Mouse (Mus musculus) MEL (cell line): ENCODE results near the gene Rps5. TPM values are rescaled to one million over a fixed set of nuclear protein-coding genes. Genes with fewer than 3 reads are reported as not detected.
A peak's percentile ranks its signal among the peaks of the same experiment; 100 is the strongest.

ENCODE experiments used
- DNase-seq: peaks from one replicate; pipeline ENCODE4 v3.0.0; 2011; ENCODE audit warnings: low read depth, low spot score
- H3K27ac ChIP-seq: 2 replicates; pipeline ENCODE4 v1.5.1; 2012; ENCODE audit warnings: low read depth, mild to moderate bottlenecking, control low read depth, low read length, moderate library complexity; ENCODE audit not compliant: control insufficient read depth
- H3K27me3 ChIP-seq, 2 experiments: fragments of 150-350 bp in 1 of 2; sonication (generic) in 1 of 2; 2 replicates each; pipeline ENCODE4 v1.6.1; 2012; ENCODE audit warnings: low read length in 2 of 2, mild to moderate bottlenecking in 2 of 2, improper control_type of control experiment in 1 of 2, moderate library complexity in 1 of 2; ENCODE audit not compliant: insufficient read depth in 2 of 2, control insufficient read depth in 1 of 2
- H3K36me3 ChIP-seq, 2 experiments: 2 replicates each; pipeline ENCODE4 v1.6.1; 2012 to 2014; ENCODE audit warnings: low read length in 2 of 2, improper control_type of control experiment in 1 of 2, inconsistent platforms in 1 of 2, mild to moderate bottlenecking in 1 of 2; ENCODE audit not compliant: insufficient read depth in 2 of 2, control insufficient read depth in 1 of 2
- H3K4me1 ChIP-seq, 2 experiments: fragments of 150-350 bp in 1 of 2; sonication (generic) in 1 of 2; 2 replicates each; pipeline ENCODE4 v1.6.1; 2012; ENCODE audit warnings: low read length in 2 of 2, improper control_type of control experiment in 1 of 2, mild to moderate bottlenecking in 1 of 2; ENCODE audit not compliant: insufficient read depth in 2 of 2, control insufficient read depth in 1 of 2
- H3K4me3 ChIP-seq, 2 experiments: fragments of 150-350 bp in 1 of 2; sonication (generic) in 1 of 2; 2 replicates each; pipeline ENCODE4 v1.5.1; 2012; ENCODE audit warnings: low read depth in 2 of 2, low read length in 2 of 2, mild to moderate bottlenecking in 2 of 2, moderate library complexity in 2 of 2, control low read depth in 1 of 2, improper control_type of control experiment in 1 of 2; ENCODE audit not compliant: control insufficient read depth in 1 of 2, insufficient read depth in 1 of 2
- H3K79me2 ChIP-seq: 2 replicates; pipeline ENCODE4 v1.6.1; 2012; ENCODE audit warnings: mild to moderate bottlenecking, low read length, moderate library complexity; ENCODE audit not compliant: control insufficient read depth, poor library complexity, insufficient read depth
- H3K9ac ChIP-seq: 2 replicates; pipeline ENCODE4 v1.6.1; 2012; ENCODE audit warnings: low read depth, mild to moderate bottlenecking, control low read depth, low read length, moderate library complexity; ENCODE audit not compliant: control insufficient read depth, poor library complexity, severe bottlenecking
- H3K9me3 ChIP-seq: fragments of 150-350 bp; sonication (generic); replicated peaks from 2 replicates; pipeline ENCODE4 v1.6.1; 2012; ENCODE audit warnings: mild to moderate bottlenecking, low read length, improper control_type of control experiment, moderate library complexity; ENCODE audit not compliant: insufficient read depth
- BHLHE40 ChIP-seq: IDR thresholded peaks from 2 replicates; pipeline ENCODE4 v1.6.1; 2012; ENCODE audit warnings: low read depth, mild to moderate bottlenecking, inconsistent platforms, low read length, improper control_type of control experiment, borderline replicate concordance
- CHD1 ChIP-seq: IDR thresholded peaks from 2 replicates; pipeline ENCODE4 v1.6.1; 2012; ENCODE audit warnings: low read depth, mild to moderate bottlenecking, inconsistent platforms, low read length, improper control_type of control experiment
- CTCF ChIP-seq, 3 experiments: IDR thresholded peaks in 2 of 3; conservative IDR thresholded peaks in 1 of 3; 2 replicates each; pipeline ENCODE4 v1.5.1; 2011 to 2012; ENCODE audit warnings: low read length in 3 of 3, low read depth in 2 of 3, mild to moderate bottlenecking in 2 of 3, improper control_type of control experiment in 1 of 3, inconsistent platforms in 1 of 3, mixed read lengths in 1 of 3, moderate library complexity in 1 of 3; ENCODE audit not compliant: control insufficient read depth in 1 of 3, insufficient read depth in 1 of 3, poor library complexity in 1 of 3, severe bottlenecking in 1 of 3
- EP300 ChIP-seq, 2 experiments: IDR thresholded peaks; 2 replicates each; pipeline ENCODE4 v1.6.1; 2011; ENCODE audit warnings: improper control_type of control experiment in 2 of 2, low read length in 2 of 2, low read depth in 1 of 2, mild to moderate bottlenecking in 1 of 2
- GABPA ChIP-seq: IDR thresholded peaks from 2 replicates; pipeline ENCODE4 v1.6.1; 2012; ENCODE audit warnings: low read depth, mild to moderate bottlenecking, inconsistent platforms, low read length, improper control_type of control experiment, moderate library complexity
- JUND ChIP-seq: IDR thresholded peaks from 2 replicates; pipeline ENCODE4 v1.6.1; 2011; ENCODE audit warnings: low read depth, mild to moderate bottlenecking, improper control_type of control experiment, low read length
- KAT2A ChIP-seq: conservative IDR thresholded peaks from 2 replicates; pipeline ENCODE4 v1.6.1; 2012; ENCODE audit warnings: low read depth, low read length, improper control_type of control experiment, inconsistent platforms
- MAX ChIP-seq: IDR thresholded peaks from 2 replicates; pipeline ENCODE4 v1.6.1; 2011; ENCODE audit warnings: low read length, improper control_type of control experiment
- MAZ ChIP-seq: IDR thresholded peaks from 2 replicates; pipeline ENCODE4 v1.6.1; 2012; ENCODE audit warnings: low read depth, mild to moderate bottlenecking, inconsistent platforms, low read length, improper control_type of control experiment
- MEF2A ChIP-seq: IDR thresholded peaks from 2 replicates; pipeline ENCODE4 v1.6.1; 2014; ENCODE audit warnings: low read depth, mild to moderate bottlenecking, inconsistent platforms, low read length, improper control_type of control experiment; ENCODE audit not compliant: poor library complexity, insufficient replicate concordance, severe bottlenecking; ENCODE audit errors: extremely low read depth
- MXI1 ChIP-seq: IDR thresholded peaks from 2 replicates; pipeline ENCODE4 v1.6.1; 2011; ENCODE audit warnings: mild to moderate bottlenecking, low read depth, low read length, improper control_type of control experiment
- MYB ChIP-seq: IDR thresholded peaks from 2 replicates; pipeline ENCODE4 v1.6.1; 2011; ENCODE audit warnings: mild to moderate bottlenecking, low read depth, low read length, improper control_type of control experiment
- MYC ChIP-seq: IDR thresholded peaks from 2 replicates; pipeline ENCODE4 v1.6.1; 2011; ENCODE audit warnings: low read depth, mild to moderate bottlenecking, low read length, improper control_type of control experiment, moderate library complexity
- NELFE ChIP-seq: IDR thresholded peaks from 2 replicates; pipeline ENCODE4 v1.6.1; 2011; ENCODE audit warnings: low read depth, low read length, improper control_type of control experiment
- NRF1 ChIP-seq: IDR thresholded peaks from 2 replicates; pipeline ENCODE4 v1.6.1; 2014; ENCODE audit warnings: low read depth, mild to moderate bottlenecking, inconsistent platforms, low read length, improper control_type of control experiment, moderate library complexity; ENCODE audit not compliant: poor library complexity, insufficient read depth, severe bottlenecking
- POLR2A ChIP-seq, 2 experiments: IDR thresholded peaks; 2 replicates each; pipeline ENCODE4 v1.6.1; 2011 to 2012; ENCODE audit warnings: low read length in 2 of 2, mild to moderate bottlenecking in 2 of 2, control low read depth in 1 of 2, improper control_type of control experiment in 1 of 2, low read depth in 1 of 2, moderate library complexity in 1 of 2; ENCODE audit not compliant: control insufficient read depth in 1 of 2, insufficient read depth in 1 of 2, poor library complexity in 1 of 2
- POLR2AphosphoS2 ChIP-seq: IDR thresholded peaks from 2 replicates; pipeline ENCODE4 v1.6.1; 2011; ENCODE audit warnings: low read length, improper control_type of control experiment
- POLR2AphosphoS5 ChIP-seq: IDR thresholded peaks from 2 replicates; pipeline ENCODE4 v1.6.1; 2012; ENCODE audit warnings: low read depth, borderline replicate concordance, mild to moderate bottlenecking, inconsistent platforms, low read length, moderate library complexity, mixed read lengths
- RAD21 ChIP-seq: IDR thresholded peaks from 2 replicates; pipeline ENCODE4 v1.6.1; 2011; ENCODE audit warnings: mild to moderate bottlenecking, low read depth, low read length, improper control_type of control experiment
- RCOR1 ChIP-seq: IDR thresholded peaks from 2 replicates; pipeline ENCODE4 v1.6.1; 2012; ENCODE audit warnings: low read depth, mild to moderate bottlenecking, inconsistent platforms, low read length, improper control_type of control experiment
- TAL1 ChIP-seq: IDR thresholded peaks from 2 replicates; pipeline ENCODE4 v1.6.1; 2012; ENCODE audit warnings: mild to moderate bottlenecking, inconsistent platforms, low read length, moderate library complexity, mixed read lengths
- USF1 ChIP-seq: IDR thresholded peaks from 2 replicates; pipeline ENCODE4 v1.6.1; 2014; ENCODE audit warnings: low read depth, mild to moderate bottlenecking, inconsistent platforms, low read length, improper control_type of control experiment, moderate library complexity
- ZC3H11A ChIP-seq: IDR thresholded peaks from 2 replicates; pipeline ENCODE4 v1.6.1; 2012; ENCODE audit warnings: low read depth, mild to moderate bottlenecking, inconsistent platforms, low read length, improper control_type of control experiment
- ZKSCAN1 ChIP-seq: IDR thresholded peaks from 2 replicates; pipeline ENCODE4 v1.6.1; 2012; ENCODE audit warnings: low read depth, mild to moderate bottlenecking, inconsistent platforms, low read length, improper control_type of control experiment, moderate library complexity
- ZMIZ1 ChIP-seq: IDR thresholded peaks from 2 replicates; pipeline ENCODE4 v1.6.1; 2012; ENCODE audit warnings: low read depth, mild to moderate bottlenecking, inconsistent platforms, low read length, improper control_type of control experiment, moderate library complexity
- ZNF384 ChIP-seq: IDR thresholded peaks from 2 replicates; pipeline ENCODE4 v1.6.1; 2012; ENCODE audit warnings: low read depth, mild to moderate bottlenecking, inconsistent platforms, low read length, improper control_type of control experiment
- polyA plus RNA-seq, 2 experiments: library from polyadenylated mRNA; stranded (reverse) in 1 of 2; unstranded in 1 of 2; fragments of >175 nt in 1 of 2; fragments of >200 nt in 1 of 2; gene quantifications; 2 replicates each; pipeline versions ENCODE4 v1.2.1 to v1.2.4; 2012; ENCODE audit warnings: low replicate concordance in 2 of 2, low read depth in 1 of 2; ENCODE audit not compliant: insufficient read length in 2 of 2, insufficient read depth in 1 of 2, missing spikeins in 1 of 2
- total RNA-seq: library from RNA; depleted of rRNA; stranded (reverse); fragments of 300-350 nt; gene quantifications from 2 replicates; pipeline ENCODE4 v1.2.3, GENCODE M21; 2012

Rps5 gene
- total and polyA plus RNA-seq, 3 experiments, result 960 to 4,196 (median 2,915) TPM

DNA sequence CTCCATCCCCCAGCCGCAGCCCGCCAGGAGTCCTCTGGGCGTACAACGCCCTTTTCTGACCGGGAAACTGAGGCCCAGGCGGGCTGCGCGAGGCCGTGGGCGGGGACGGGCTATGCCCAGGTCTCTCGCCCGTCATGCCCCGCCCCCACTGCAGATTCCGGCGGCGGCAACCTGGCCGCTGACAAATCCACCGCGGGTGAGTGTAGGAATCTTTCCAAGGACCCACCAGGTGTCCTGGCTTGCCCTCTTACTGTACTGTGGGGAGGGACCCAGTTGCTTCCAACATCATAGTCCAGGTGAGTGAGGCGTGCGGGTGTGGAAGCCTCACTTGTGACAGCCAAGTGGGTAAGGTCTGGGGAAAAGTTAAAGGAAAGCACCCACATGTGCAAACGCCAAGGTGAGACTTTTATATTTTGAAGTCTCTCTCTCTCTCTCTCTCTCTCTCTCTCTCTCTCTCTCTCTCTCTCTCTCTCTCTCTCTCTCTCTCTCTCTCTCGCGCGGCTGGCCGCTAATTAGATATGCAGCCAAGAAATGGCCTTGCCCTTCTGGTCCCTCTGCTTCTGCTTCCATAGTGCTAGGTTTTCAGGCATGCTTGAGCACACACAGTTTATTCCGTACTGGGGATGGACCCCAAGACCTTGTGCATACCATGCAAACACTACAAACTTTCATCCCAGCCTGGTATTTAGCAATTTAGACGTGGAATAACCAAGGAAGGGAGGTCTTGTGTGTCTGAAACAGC is 44.2 kb downstream of the Rps5 start:
- Histone ChIP-seq H3K36me3 (peaks cover 0 to 14% of the 10 kb centered on the region in 2 experiments; a peak in 2 of 4 replicates), H3K9ac (peak overlapping the region; percentile 84), H3K4me1 (peaks cover 2 to 21% of the 10 kb centered on the region in 2 experiments; a peak in 2 of 4 replicates)

GRCm38 (mm10) chr7:12970906-12971305 is 48.8 kb downstream of the Rps5 start:
- Histone ChIP-seq H3K4me3 (no peak overlapping the region), H3K27ac (no peak overlapping the region), H3K9ac (no peak overlapping the region), H3K27me3 (no peaks in the 10 kb centered on the region), H3K9me3 (no peaks in the 10 kb centered on the region), H3K36me3 (peaks cover 0 to 6% of the 10 kb centered on the region in 2 experiments; a peak in 2 of 4 replicates), H3K4me1 (peaks cover 0 to 5% of the 10 kb centered on the region in 2 experiments; a peak in 2 of 4 replicates), H3K79me2 (peaks cover 4% of the 10 kb centered on the region; the same call in 1 of the 2 replicates)
- DNase-seq, result no peak
- TF ChIP-seq NRF1 (no peak), MYB (no peak)

More for the DNA sequence above, 44.2 kb downstream of the Rps5 start:
- peak; percentile 76 for DNase-seq
- Histone ChIP-seq H3K4me3 (peak overlapping the region; percentile 79 to 84), H3K27ac (peak overlapping the region; percentile 83), H3K9me3 (no peaks in the 10 kb centered on the region), H3K27me3 (no peaks in the 10 kb centered on the region), H3K79me2 (peaks cover 6% of the 10 kb centered on the region)
- TF ChIP-seq JUND, result peak; percentile 97
- TF ChIP-seq BHLHE40, result no peak
- no peak for TF ChIP-seq CTCF (IDR thresholded peaks at IDR 0.05 in 2 of 3, conservative IDR thresholded peaks at IDR 0.05 in 1 of 3; ENCODE audit: control insufficient read depth in 1 of 3, insufficient read depth in 1 of 3, low read depth in 2 of 3, low read length in 3 of 3, poor library complexity in 1 of 3, severe bottlenecking in 1 of 3)
- TF ChIP-seq MXI1, result peak; percentile 73
- no peak for TF ChIP-seq POLR2AphosphoS5
- TF ChIP-seq MAX, result no peak
- no peak for TF ChIP-seq ZMIZ1
- TF ChIP-seq MAZ, result no peak
- no peak for TF ChIP-seq MYC
- no peak for TF ChIP-seq ZKSCAN1
- no peak for TF ChIP-seq MEF2A
- TF ChIP-seq TAL1, result no peak
- no peak for TF ChIP-seq KAT2A
- no peak for TF ChIP-seq POLR2A (IDR thresholded peaks at IDR 0.05; ENCODE audit: control insufficient read depth in 1 of 2, insufficient read depth in 1 of 2, low read depth in 1 of 2, low read length in 2 of 2, poor library complexity in 1 of 2)
- no peak for TF ChIP-seq RCOR1
- no peak for TF ChIP-seq POLR2AphosphoS2
- no peak for TF ChIP-seq ZC3H11A
- TF ChIP-seq CHD1, result peak; percentile 81; the same call in 1 of the 2 replicates
- TF ChIP-seq RAD21, result no peak
- TF ChIP-seq USF1, result no peak
- no peak for TF ChIP-seq MYB
- no peak for TF ChIP-seq EP300 (IDR thresholded peaks at IDR 0.05; ENCODE audit: low read depth in 1 of 2, low read length in 2 of 2)
- TF ChIP-seq GABPA, result no peak
- no peak for TF ChIP-seq ZNF384
- peak; percentile 37; the same call in 1 of the 2 replicates for TF ChIP-seq NRF1
- TF ChIP-seq NELFE, result no peak
